Mouse (Mus musculus) spleen, adult 2 months (tissue): ENCODE results near the gene H2-Eb2.

ENCODE experiments used
- CTCF ChIP-seq: fragments of 200-500 bp; IDR thresholded peaks from 2 replicates; pipeline ENCODE4 v1.5.1; 2011; ENCODE audit warnings: mild to moderate bottlenecking, inconsistent platforms; ENCODE audit not compliant: insufficient read depth, insufficient read length, insufficient replicate concordance; ENCODE audit errors: extremely low read depth
- POLR2A ChIP-seq: fragments of 200-500 bp; IDR thresholded peaks from 2 replicates; pipeline ENCODE4 v1.6.1; 2011; ENCODE audit warnings: low read depth, low read length, inconsistent platforms

DNA sequence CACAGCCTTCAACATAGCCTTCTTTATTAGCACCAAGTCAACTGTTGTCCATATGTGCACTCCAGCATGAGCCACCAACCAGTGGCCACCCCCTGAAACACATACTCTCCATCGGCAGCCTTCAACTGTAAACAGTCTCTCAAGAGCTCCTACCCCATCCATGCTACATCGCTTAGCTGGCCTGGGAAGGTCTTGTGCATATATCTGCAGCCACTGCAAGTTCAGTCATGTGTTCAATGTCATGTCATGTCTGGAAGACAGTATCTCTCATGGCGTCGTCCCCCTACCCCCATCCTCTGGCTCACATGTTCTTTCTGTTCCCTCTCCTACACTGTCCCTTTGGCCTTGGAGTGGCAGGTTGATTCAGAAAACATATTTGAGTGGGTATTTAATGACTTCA is 19.4 kb downstream of the H2-Eb2 start:
- TF ChIP-seq CTCF (no peak), POLR2A (no peak)
